Mouse (Mus musculus) brown adipose tissue, adult 24 weeks (tissue): Measurements from ENCODE around the gene Tigar. TPM values are rescaled to one million over a fixed set of nuclear protein-coding genes. Genes with fewer than 3 reads are reported as not detected.

Experiments used
- H3K27ac ChIP-seq: fragments of 200-500 bp; replicated peaks from 2 replicates; pipeline ENCODE4 v1.5.1; 2012; ENCODE audit warnings: low read depth, mild to moderate bottlenecking, low read length
- H3K4me1 ChIP-seq: fragments of 200-500 bp; 2 replicates; pipeline ENCODE4 v1.6.1; 2012; ENCODE audit warnings: low read length, mixed read lengths; ENCODE audit not compliant: control insufficient read depth, insufficient read depth, insufficient read length
- H3K4me3 ChIP-seq: fragments of 200-500 bp; 2 replicates; pipeline ENCODE4 v1.5.1; 2012; ENCODE audit warnings: low read depth, mild to moderate bottlenecking, low read length, moderate library complexity; ENCODE audit not compliant: insufficient read depth
- polyA plus RNA-seq: library from polyadenylated mRNA; stranded (reverse); fragments of >200 nt; gene quantifications from 2 replicates; pipeline ENCODE4 v1.2.4, GENCODE M21; 2012; ENCODE audit not compliant: missing spikeins, insufficient read depth, insufficient read length

Gene Tigar
- polyA plus RNA-seq, 1 experiment = 12.9 TPM

DNA sequence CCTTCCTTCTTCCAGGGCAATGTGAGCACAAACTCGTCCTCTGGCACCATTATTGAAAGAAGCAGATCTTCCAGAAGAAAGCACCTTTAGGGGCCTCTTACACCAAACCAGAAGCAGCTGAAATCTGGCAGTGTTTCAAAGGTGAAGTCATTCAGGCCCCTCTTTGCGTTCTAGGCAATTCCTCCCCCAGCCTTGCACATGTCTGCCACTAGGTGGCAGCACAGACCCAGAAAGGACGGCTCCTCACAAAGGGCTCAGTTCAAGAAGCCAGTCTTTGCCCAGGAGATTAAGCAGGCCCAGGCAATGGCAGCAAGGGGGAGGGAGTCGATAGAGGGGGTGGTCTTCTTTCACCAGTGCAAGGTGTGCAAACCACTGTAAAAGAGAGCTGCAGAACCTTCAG, 38.3 kb upstream of the Tigar start:
- Histone ChIP-seq H3K4me1 (no peaks in the 10 kb centered on the region; the same call in none of the 2 replicates), H3K27ac (no peak overlapping the region), H3K4me3 (no peak overlapping the region)

DNA sequence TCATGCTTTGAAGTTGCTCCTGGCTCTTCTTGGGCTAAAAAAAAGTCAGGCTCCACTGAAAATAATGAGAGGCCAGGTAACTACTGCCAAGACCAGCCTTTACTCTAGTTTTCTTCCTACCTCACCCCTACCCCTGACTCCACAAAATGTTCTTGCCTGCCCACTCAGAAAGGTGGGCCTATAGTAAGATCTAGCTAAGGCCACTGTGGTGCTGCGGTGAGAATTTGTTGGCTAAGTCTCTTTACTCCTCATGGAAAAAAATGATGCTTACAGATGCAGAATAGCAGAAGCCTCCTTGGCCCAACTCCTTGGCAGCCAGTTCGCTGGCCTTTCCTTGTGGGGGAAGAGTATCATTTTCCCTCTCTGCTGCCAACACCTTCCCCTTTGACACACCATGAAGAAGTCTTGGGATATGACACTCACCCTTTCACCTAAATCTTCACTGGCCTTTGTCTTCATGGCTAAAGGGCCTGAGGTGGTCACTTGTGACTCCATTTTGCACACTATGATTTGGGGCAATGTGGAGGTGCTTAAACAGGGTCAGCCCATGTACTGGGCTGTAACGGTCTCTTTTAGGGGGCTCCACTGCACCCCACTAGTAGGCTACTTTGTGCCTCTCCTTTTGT, 37.1 kb upstream of the Tigar start:
- no peak overlapping the region for H3K27ac ChIP-seq
- H3K4me3 ChIP-seq = no peak overlapping the region
- H3K4me1 ChIP-seq = no peaks in the 10 kb centered on the region; the same call in none of the 2 replicates

GRCm38 (mm10) chr6:127145464-127146190, 36.3 kb upstream of the Tigar start:
- H3K4me1 ChIP-seq = no peaks in the 10 kb centered on the region; the same call in none of the 2 replicates

GRCm38 (mm10) chr6:127143576-127144288, 34.4 kb upstream of the Tigar start:
- Histone ChIP-seq H3K27ac (no peak overlapping the region), H3K4me1 (no peaks in the 10 kb centered on the region; the same call in none of the 2 replicates), H3K4me3 (no peak overlapping the region)

More at GRCm38 (mm10) chr6:127145464-127146190, 36.3 kb upstream of the Tigar start:
- Histone ChIP-seq H3K4me3 (no peak overlapping the region), H3K27ac (no peak overlapping the region)

DNA sequence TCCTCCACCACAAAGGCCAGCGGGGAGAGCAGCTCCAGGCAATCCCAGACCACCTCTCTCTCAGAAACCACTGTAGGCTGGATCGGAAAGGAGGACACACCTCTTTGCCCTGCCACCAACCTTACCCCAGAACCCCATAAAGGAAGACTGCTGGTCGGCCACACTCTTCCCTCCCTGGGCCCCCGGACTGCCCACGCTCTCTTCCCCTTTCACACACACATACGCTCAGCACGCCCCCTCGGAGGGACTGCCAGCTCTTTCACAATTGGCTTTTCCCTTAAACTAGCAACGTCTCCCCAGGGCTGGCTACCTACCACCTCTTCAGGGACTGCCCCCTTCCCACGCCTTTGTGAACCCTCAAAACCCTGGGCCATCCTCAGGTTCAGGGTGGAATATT, 33.8 kb upstream of the Tigar start:
- Histone ChIP-seq H3K4me1 (no peaks in the 10 kb centered on the region; the same call in 1 of the 2 replicates), H3K27ac (no peak overlapping the region), H3K4me3 (no peak overlapping the region)

DNA sequence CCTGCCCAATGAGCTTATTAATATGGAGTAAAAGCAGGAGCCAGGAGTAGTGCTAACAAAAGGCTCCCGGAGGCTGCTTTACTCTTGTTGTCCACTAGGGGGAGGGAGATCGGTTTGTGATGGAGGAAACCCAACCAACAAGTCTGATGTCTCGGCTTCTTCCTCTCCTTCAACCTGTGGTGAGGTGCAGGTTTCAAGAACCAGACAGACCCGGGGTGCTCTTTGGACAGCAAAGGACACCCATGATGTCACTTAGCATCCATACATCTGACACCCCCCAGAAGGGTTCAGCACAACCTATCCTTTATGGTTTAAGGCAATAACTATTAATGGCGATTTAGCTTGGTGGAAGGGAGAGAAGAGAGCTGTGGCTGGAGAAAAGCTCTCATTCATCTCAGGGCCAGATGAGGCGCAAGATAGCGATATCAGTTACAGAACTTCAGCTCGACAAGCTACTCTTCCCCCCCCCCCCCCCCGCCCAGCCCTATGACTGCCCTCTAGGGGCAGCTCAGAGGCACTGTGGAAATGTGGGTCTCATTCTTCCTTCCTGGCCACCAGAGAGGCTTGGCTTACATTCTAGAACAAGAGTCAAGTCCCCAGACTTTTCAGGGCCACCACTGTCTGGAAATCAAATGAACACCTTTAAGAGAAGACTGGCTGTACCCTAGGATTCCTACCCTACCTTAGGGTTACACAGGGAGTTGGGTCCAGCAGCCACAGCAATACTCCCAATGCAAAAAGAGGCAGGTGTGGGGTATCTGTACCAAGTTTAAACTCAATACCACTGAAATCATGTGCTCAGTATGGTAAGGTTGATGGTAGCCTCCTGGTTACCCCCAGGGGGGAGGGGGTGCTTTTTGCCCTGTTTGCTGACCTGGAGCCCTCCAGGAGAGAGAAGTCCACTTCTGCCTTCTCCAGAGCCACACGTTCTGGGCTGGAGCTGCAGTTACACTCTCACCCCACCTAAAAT, 33.1 kb upstream of the Tigar start:
- H3K27ac ChIP-seq = no peak overlapping the region
- H3K4me1 ChIP-seq = no peaks in the 10 kb centered on the region
- H3K4me3 ChIP-seq = no peak overlapping the region

DNA sequence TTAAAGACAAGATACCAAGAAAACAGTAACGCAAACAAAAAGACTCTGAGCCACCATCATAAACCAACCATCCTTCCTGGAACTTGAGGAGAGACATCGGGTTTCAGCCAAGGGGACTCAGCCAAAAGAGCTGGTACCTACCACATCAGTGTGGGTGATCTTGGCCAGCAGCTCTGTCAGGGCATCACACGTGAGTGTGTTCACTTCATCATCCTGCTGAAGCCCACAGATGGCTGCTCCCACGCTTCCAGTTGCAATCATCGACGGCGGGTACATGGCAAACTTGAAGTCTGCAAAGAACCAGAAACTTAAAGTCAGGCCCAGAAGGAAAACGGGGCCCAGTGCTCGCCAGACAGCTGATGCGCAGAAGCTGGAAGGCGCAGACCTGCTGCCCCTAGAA, 29.6 kb upstream of the Tigar start:
- Histone ChIP-seq H3K27ac (no peak overlapping the region), H3K4me3 (no peak overlapping the region), H3K4me1 (no peaks in the 10 kb centered on the region)

DNA sequence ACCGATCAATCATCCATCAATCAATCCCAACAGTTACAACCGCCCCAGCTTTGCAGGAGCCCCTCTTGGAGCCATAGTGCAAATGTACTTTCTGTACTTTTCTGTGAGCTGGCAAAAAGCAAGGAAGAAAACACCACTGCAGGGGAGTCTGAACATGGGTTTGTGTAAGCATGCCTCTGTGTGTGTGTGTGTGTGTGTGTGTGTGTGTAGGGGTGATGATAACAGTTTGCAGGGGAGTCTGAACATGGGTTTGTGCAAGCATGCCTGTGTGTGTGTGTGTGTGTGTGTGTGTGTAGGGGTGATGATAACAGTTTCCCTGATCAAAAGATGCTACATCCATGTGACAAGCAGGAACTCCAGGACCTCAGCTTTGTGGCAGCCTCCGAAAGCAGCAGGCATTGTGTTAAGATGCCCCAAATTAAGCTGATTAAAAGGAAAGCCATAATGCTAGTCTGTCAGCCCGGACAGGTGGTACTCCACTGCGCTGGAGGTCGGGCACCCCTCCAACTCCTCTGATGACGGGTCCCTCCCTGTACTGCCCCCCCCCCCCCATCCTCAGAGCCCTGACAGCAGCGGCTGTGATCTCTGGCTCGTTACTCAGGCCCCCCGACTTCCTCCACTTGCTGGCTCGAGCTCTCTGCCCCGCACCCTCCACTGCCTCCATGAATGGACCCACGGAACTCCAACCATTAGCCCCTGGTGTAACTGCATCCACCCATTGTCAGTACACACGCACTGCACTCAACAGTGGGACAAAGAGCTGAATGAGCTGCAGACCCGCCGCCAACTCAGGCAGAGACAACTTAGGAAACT, 24.3 kb upstream of the Tigar start:
- Histone ChIP-seq H3K4me1 (no peaks in the 10 kb centered on the region), H3K4me3 (no peak overlapping the region), H3K27ac (no peak overlapping the region)

GRCm38 (mm10) chr6:127132719-127133118, 23.4 kb upstream of the Tigar start:
- Histone ChIP-seq H3K4me3 (no peak overlapping the region), H3K27ac (no peak overlapping the region), H3K4me1 (no peaks in the 10 kb centered on the region)

DNA sequence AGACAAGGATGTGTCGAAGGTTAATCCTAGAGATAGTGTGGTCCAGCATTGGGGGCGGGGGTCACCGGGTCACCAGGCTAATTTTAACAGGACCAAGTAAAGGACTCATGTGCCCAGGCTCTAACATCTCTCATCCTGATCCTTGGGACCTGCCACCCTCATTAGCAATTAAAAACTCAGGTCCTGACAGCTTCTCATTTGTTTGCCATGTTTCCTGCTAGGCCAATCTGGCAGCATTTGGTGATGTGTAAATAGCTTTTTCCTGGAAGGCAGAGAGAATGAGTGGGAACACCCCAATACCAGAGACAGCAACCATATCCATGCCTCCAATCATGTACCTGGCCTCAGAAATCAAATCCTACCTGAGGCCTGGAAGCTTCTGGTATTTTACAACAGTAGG, 22.6 kb upstream of the Tigar start:
- Histone ChIP-seq H3K4me3 (no peak overlapping the region), H3K27ac (no peak overlapping the region), H3K4me1 (no peaks in the 10 kb centered on the region)

GRCm38 (mm10) chr6:127130377-127130776, 21.0 kb upstream of the Tigar start:
- H3K4me3 ChIP-seq = no peak overlapping the region
- H3K4me1 ChIP-seq = no peaks in the 10 kb centered on the region
- H3K27ac ChIP-seq = no peak overlapping the region

DNA sequence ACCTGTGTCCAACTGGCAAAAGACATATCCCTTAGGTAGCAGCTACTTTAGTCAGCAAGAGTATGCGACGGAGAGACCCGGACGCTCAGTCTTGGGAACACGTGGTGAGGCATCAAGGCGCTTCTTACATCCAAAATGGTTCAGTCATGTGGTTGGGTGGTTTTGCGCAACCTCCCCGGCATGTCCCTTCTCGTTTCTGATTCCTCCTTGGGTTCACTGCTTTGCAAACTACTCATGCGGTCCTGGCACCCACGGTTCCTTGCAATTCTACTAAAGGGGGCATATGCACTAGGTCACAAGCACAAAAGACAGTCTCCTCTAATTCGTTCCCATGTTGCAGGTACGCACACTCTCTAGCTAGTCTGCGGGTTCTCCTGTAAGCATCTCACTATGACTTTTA, 20.3 kb upstream of the Tigar start:
- Histone ChIP-seq H3K4me3 (no peak overlapping the region), H3K4me1 (no peaks in the 10 kb centered on the region), H3K27ac (no peak overlapping the region)

GRCm38 (mm10) chr6:127123506-127123905, 14.1 kb upstream of the Tigar start:
- Histone ChIP-seq H3K4me3 (no peak overlapping the region), H3K4me1 (no peaks in the 10 kb centered on the region), H3K27ac (no peak overlapping the region)

GRCm38 (mm10) chr6:127122996-127123395, 13.6 kb upstream of the Tigar start:
- H3K27ac ChIP-seq = no peak overlapping the region
- no peaks in the 10 kb centered on the region for H3K4me1 ChIP-seq
- H3K4me3 ChIP-seq = no peak overlapping the region
